Mouse (Mus musculus): ENCODE measurements around the gene Ugt2a2.

- no peak for TF ChIP-seq CTCF (IDR thresholded peaks at IDR 0.05; ENCODE audit: low read depth)
- TF ChIP-seq EP300 (IDR thresholded peaks at IDR 0.05; ENCODE audit: low read depth): no peak
Observed at GRCm38 (mm10) chr5:87425676-87426075, 56.4 kb downstream of the Ugt2a2 start.

All from liver, embryonic 14.5 days (tissue).